Comparison of ENCODE assay signal across 10 mouse cellular contexts in genomic region chr9:119768585-119768984, GRCm38 (mm10). TPM values are rescaled to one million over a fixed set of nuclear protein-coding genes. Genes with fewer than 3 reads are reported as not detected.
DNase-seq lines count a peak whose midpoint lies in the region; ATAC-seq and TF ChIP-seq lines count a peak whose summit lies in the region.
"Had no signal": no experiment of that assay in that cellular context is flagged by ENCODE, and none has a peak within 500 bp of the region (broad histone marks: within the 10 kb centered on the region; RNA-seq: fewer than 3 reads in every experiment).

No protein-coding gene starts in this region.

- 47% methylated on average over 7 of the region's 7 CpGs for WGBS in neural tube, embryonic 15.5 days
- 26% methylated on average over 7 of the region's 7 CpGs for WGBS in liver, embryonic 14.5 days (ENCODE audit: insufficient replicate concordance)

- no peak for DNase-seq in gastrocnemius, adult 2 months
- DNase-seq in gastrocnemius, adult 8-10 months (ENCODE audit: low spot score in 2 of 2) = no peak
- DNase-seq in neural tube, embryonic 10.5 days (ENCODE audit: extremely low spot score, low spot score) = peak; percentile 35
- no peak for DNase-seq in liver, embryonic 14.5 days (ENCODE audit: low read depth in 3 of 3, low spot score in 3 of 3)
- peak; percentile 62 for DNase-seq in thymus, postnatal 14 days
- DNase-seq in urinary bladder, postnatal 4 days (ENCODE audit: low spot score in 2 of 2) = no peak

- TF ChIP-seq POLR2A in bone marrow macrophage, adult 2 months (IDR thresholded peaks at IDR 0.05; ENCODE audit: borderline replicate concordance, low read depth, low read length) = no peak

- no peak overlapping the region for H3K9ac ChIP-seq in neural tube, embryonic 15.5 days (replicated peaks)
- H3K9ac ChIP-seq in liver, embryonic 14.5 days (replicated peaks) = no peak overlapping the region
- H3K9ac ChIP-seq: neural tube, embryonic 13.5 days had no signal

- no peaks in the 10 kb centered on the region for H3K9me3 ChIP-seq in neural tube, embryonic 15.5 days (replicated peaks)
- H3K9me3 ChIP-seq in liver, embryonic 14.5 days (ENCODE audit: control insufficient read depth, low read length) = no peaks in the 10 kb centered on the region
- H3K9me3 ChIP-seq: neural tube, embryonic 13.5 days had no signal

- H3K4me2 ChIP-seq in neural tube, embryonic 15.5 days = no peak overlapping the region
- H3K4me2 ChIP-seq in liver, embryonic 14.5 days (ENCODE audit: low read depth) = no peak overlapping the region
- H3K4me2 ChIP-seq: neural tube, embryonic 13.5 days had no signal

- no peaks in the 10 kb centered on the region for H3K36me3 ChIP-seq in neural tube, embryonic 15.5 days
- no peaks in the 10 kb centered on the region for H3K36me3 ChIP-seq in liver, embryonic 14.5 days (replicated peaks; ENCODE audit: control insufficient read depth, insufficient read depth, low read depth)
- H3K36me3 ChIP-seq: neural tube, embryonic 13.5 days had no signal

- peak; percentile 61 for TF ChIP-seq CTCF in gastrocnemius, adult 2 months (IDR thresholded peaks at IDR 0.05)
- TF ChIP-seq CTCF in bone marrow macrophage, adult 2 months (IDR thresholded peaks at IDR 0.05; ENCODE audit: low read depth, low read length) = peak; percentile 79
- peak; percentile 61 for TF ChIP-seq CTCF in liver, embryonic 14.5 days (IDR thresholded peaks at IDR 0.05; ENCODE audit: low read depth)

- TF ChIP-seq EP300 in liver, embryonic 14.5 days (IDR thresholded peaks at IDR 0.05; ENCODE audit: low read depth) = no peak

- H3K4me3 ChIP-seq in gastrocnemius, adult 2 months = no peak overlapping the region
- H3K4me3 ChIP-seq in neural tube, embryonic 15.5 days (replicated peaks) = no peak overlapping the region
- no peak overlapping the region for H3K4me3 ChIP-seq in bone marrow macrophage, adult 2 months (ENCODE audit: insufficient read depth, low read length)
- H3K4me3 ChIP-seq in liver, embryonic 14.5 days (ENCODE audit: insufficient read depth in 1 of 2, low read depth in 2 of 2, low read length in 2 of 2) = no peak overlapping the region
- H3K4me3 ChIP-seq: neural tube, embryonic 13.5 days had no signal

- H3K27ac ChIP-seq in gastrocnemius, adult 2 months = no peak overlapping the region
- no peak overlapping the region for H3K27ac ChIP-seq in neural tube, embryonic 15.5 days (replicated peaks)
- H3K27ac ChIP-seq in bone marrow macrophage, adult 2 months (ENCODE audit: insufficient read depth, low read depth, low read length) = no peak overlapping the region
- no peak overlapping the region for H3K27ac ChIP-seq in liver, embryonic 14.5 days
- H3K27ac ChIP-seq: neural tube, embryonic 13.5 days had no signal

- intact Hi-C loops in gastrocnemius, adult 2 months (cut with DNase I) = no loop called here

- no peaks in the 10 kb centered on the region for H3K27me3 ChIP-seq in neural tube, embryonic 15.5 days (replicated peaks)
- H3K27me3 ChIP-seq in liver, embryonic 14.5 days (ENCODE audit: control insufficient read depth, insufficient read depth, low read length) = no peaks in the 10 kb centered on the region
- H3K27me3 ChIP-seq: neural tube, embryonic 13.5 days had no signal

- no peak for ATAC-seq in neural tube, embryonic 15.5 days (ENCODE audit: low FRiP score)
- no peak for ATAC-seq in liver, embryonic 14.5 days (ENCODE audit: insufficient read depth)

- H3K4me1 ChIP-seq in neural tube, embryonic 15.5 days = no peaks in the 10 kb centered on the region
- no peaks in the 10 kb centered on the region for H3K4me1 ChIP-seq in bone marrow macrophage, adult 2 months (ENCODE audit: control insufficient read depth, insufficient read depth, low read length)
- H3K4me1 ChIP-seq in liver, embryonic 14.5 days (replicated peaks; ENCODE audit: control insufficient read depth in 2 of 2, insufficient read depth in 2 of 2, low read length in 1 of 2) = no peaks in the 10 kb centered on the region
- H3K4me1 ChIP-seq: neural tube, embryonic 13.5 days had no signal

RNA-seq across cellular contexts. Expression of gene Scn10a, which starts 49.5 kb away (rescaled TPM):
- not detected for total RNA-seq in gastrocnemius, adult 2 months (2021)
- not detected for total RNA-seq in gastrocnemius, adult 8-10 months (2022)
- polyA plus RNA-seq in neural tube, embryonic 15.5 days (2015; fragmentation: Nextera tagmentation; extraction: Ambion mirVana) = 4.1 and 4.6 TPM in 2 replicates
- polyA plus RNA-seq in bone marrow macrophage, adult 2 months (2012; ENCODE audit: insufficient read depth, insufficient read length, missing spikeins) = not detected in 2 replicates
- 0.08 and 0.11 TPM in 2 replicates for polyA plus RNA-seq in liver, embryonic 14.5 days (2012; rRNA removed)
- polyA plus RNA-seq in liver, embryonic 14.5 days (2014; fragmentation: Nextera tagmentation; extraction: Ambion mirVana) = 0.06 TPM in 1 of 2 replicates, not detected in the other
- total RNA-seq: layer of hippocampus, adult 8-10 months had no signal

RNA-seq across cellular contexts. Expression of gene Scn11a, which starts 56.7 kb away (rescaled TPM):
- not detected for total RNA-seq in gastrocnemius, adult 2 months (2021)
- under 1 TPM in 2 of 4 experiments, not detected in 2; 0.05 TPM for total RNA-seq in gastrocnemius, adult 8-10 months (2022)
- 0.70 and 1.3 TPM in 2 replicates for polyA plus RNA-seq in neural tube, embryonic 15.5 days (2015; fragmentation: Nextera tagmentation; extraction: Ambion mirVana)
- polyA plus RNA-seq in bone marrow macrophage, adult 2 months (2012; ENCODE audit: insufficient read depth, insufficient read length, missing spikeins) = not detected in 2 replicates
- polyA plus RNA-seq in liver, embryonic 14.5 days (2012; rRNA removed) = 0.01 TPM in 1 of 2 replicates, not detected in the other
- not detected in 2 replicates for polyA plus RNA-seq in liver, embryonic 14.5 days (2014; fragmentation: Nextera tagmentation; extraction: Ambion mirVana)
- total RNA-seq: layer of hippocampus, adult 8-10 months had no signal

Comparison
In these comparisons a context has a peak if more than half of its experiments do, and no peak if none do; other contexts are left out.
1. DNase-seq: peak in neural tube, embryonic 10.5 days (single experiment) and thymus, postnatal 14 days (single experiment); none in gastrocnemius, adult 2 months (single experiment), gastrocnemius, adult 8-10 months (0 of 2), liver, embryonic 14.5 days (0 of 3) and urinary bladder, postnatal 4 days (0 of 2).
2. Peak in every context shown above with its lines, with median percentiles within 50 percentile points of each other: CTCF ChIP-seq.